Mouse (Mus musculus) liver, embryonic 14.5 days (tissue): Measurements from ENCODE around the gene Arhgef17.

Experiments used
- CTCF ChIP-seq: IDR thresholded peaks from 2 replicates; pipeline ENCODE4 v1.5.1; 2016; ENCODE audit warnings: antibody characterized with exemption, low read depth, control low read depth
- EP300 ChIP-seq: IDR thresholded peaks from 2 replicates; pipeline ENCODE4 v1.6.1; 2016; ENCODE audit warnings: antibody characterized with exemption, low read depth

DNA sequence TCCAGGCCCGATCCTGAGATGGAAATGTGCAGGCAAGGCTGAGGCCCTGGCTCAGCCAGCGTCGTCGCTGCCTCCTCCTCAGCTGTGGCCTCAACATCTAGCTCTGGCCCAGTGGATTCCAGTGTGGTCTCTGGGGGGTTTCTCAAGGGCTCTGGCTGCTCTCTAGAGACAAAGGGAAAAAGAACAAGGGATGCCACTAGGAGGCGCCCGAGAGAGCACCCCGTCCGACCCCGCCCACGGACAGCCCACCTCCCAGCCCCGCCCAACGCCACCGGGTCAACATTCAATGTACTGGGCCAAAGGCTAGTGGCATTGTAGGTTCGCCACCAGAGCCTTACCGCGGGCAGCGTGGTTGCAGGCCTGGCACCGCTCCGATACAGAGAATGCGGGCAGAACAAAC, 52.3 kb downstream of the Arhgef17 start:
- TF ChIP-seq CTCF (peak; percentile 80), EP300 (no peak)
